Mouse (Mus musculus): ENCODE results near the gene Hspb11. TPM values are rescaled to one million over a fixed set of nuclear protein-coding genes. Genes with fewer than 3 reads are reported as not detected.

The Hspb11 gene
- polyA plus RNA-seq (2012; rRNA removed): 2.9 and 3.5 TPM in 2 replicates

DNA sequence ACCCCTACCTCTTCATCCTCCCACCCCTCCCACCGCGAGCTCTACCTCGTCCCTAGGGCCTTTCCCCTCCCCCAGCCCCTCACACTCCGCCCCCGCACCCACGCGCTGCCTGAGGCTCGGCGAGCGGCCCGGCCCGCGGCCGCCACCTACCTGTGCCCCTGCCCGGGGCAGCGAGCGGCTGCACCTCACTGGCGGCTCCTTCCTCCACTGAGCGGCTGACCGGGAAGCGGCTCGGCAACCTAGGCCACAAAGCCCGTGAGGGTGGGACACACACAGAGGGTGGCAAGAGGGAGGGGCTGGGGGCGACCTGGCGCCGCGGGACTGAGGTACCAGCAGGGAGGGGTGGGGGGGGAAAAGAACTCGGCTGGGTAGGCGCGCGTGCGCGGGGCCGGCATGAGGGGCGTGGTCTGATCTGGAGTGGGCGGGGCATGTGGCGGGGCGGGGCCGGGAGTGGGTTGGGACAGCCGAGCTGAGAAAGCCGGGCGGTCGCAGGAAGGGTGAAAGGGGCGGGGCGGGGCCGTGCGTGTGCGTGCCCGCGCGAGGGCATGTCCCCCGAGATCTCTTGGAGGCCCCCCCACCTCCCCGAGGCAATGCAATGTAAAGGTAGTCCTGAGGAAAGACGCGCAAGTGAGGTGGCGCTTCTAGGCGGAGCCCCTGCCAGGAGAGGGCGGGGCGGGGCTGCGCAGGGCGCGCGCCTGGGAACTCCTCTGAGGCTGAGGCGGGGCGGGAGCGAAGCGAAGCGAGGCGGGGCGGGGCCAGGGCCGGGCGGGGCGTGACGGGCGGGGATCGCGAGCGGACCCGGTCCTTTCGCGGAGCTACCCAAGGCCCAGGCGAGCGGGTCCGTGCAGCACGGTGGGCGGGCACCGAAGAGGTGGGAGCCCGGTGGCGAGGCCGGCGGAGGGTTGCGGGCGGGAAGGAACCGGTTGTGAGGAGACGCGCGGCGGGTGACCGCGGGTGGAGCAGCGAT lies at the start of gene Hspb11, which contains the start of gene Lrrc42:
TSS of gene Hspb11 (plus strand) at position 469 of the 967 bp plus-strand sequence.
TSS of gene Lrrc42 (minus strand) at position 408 of the 967 bp plus-strand sequence.
- peak; percentile 74 for DNase-seq (ENCODE audit: low read depth, low spot score)
- under 1% methylated on average over 93 of the region's 101 CpGs for WGBS

DNA sequence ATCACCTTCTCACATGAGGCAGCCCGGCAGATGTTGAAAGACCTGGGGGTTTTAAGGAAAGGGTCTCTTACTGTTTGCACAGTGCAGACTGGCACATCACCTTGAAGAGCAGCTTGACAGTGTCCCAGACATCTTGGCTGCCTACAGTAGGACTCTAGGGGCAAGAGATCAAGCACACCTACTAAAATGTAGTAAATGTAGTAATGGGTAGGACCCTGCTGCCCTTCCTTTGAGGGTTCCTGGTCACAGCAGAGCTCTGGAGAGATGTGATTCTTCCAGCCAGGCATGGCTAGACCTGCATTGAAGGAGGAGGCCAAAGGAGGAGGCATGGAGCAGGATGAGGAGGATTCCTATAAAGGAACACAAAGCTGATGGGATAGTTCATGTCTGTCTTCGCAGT lies 46.4 kb upstream of the Hspb11 start:
- no peak for DNase-seq (ENCODE audit: low read depth, low spot score)
- 98% methylated on average over 2 of the region's 2 CpGs for WGBS

DNA sequence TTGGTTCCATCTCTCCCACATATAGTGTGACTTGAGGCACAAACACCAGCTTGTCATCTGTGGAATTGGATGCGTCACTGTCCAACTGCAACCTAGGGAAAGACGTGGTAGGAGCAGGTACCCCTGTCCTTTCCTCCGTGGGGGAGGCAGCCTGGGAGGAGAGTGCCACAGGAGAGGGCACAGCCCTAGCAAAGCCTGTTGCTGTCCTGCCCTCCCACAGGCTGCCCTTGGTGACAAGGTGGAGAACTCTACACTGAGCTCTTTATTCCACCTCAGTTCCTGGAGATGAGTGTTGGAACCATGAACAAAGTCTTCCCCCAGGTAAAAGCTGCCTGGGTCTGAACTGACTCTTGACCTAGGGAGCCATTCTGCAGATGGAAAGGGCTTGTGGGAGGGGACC lies 44.5 kb upstream of the Hspb11 start, which contains the start of gene Ldlrad1:
TSS of gene Ldlrad1 (plus strand) at position 301 of the 400 bp plus-strand sequence.
- no peak for DNase-seq (ENCODE audit: low read depth, low spot score)
- 89% methylated on average over 3 of the region's 3 CpGs for WGBS

DNA sequence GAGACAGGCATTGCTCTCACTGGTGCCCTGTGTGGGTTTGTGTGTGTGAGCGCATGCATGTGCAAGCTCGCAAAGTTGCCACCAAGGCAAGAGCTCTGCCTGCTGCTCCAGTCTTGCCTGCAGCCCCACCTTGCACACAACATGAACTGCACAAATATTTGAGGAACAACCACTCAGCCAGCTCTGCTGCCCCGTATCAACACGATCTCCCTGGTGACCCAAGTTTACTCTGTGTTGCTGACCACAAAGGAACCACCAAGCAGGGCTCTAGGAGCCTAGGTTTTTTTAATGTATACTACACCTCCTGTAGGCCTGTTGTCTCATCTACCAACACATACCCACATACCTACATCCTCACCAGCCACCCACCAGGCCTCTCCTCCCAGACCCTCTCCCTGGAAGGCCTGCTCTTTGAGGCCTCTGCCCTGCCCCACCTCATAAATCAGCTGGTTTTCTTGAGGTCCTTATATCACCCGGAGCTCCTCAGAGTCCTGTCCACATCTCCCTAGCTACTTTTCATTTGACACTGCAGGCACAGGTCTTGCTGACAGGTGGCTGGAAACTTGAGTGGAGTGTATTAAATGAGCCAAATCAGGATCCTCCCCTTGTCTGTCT lies 42.8 kb upstream of the Hspb11 start:
- no peak for DNase-seq (ENCODE audit: low read depth, low spot score)
- 21% methylated on average over 5 of the region's 5 CpGs for WGBS

DNA sequence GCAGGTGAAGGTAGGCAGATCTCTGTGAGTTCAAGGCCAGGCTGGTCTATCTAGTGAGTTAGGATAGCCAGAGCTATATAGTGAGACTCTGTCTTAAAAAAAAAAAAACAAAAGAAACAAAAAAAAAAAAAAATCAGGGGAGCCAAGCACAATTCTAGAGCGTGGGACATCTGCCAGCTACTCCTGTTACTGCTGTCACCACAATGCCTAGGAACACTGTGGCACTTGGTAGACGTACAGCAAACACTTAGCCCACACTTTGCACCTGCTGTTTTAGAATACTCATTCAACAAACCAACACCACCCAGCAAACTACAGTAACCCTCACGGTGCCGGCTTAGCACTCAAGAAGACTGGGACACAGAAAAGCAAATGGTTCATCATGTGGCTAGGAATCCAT lies 41.9 kb upstream of the Hspb11 start:
- 28% methylated on average over 4 of the region's 4 CpGs for WGBS
- no peak for DNase-seq (ENCODE audit: low read depth, low spot score)

DNA sequence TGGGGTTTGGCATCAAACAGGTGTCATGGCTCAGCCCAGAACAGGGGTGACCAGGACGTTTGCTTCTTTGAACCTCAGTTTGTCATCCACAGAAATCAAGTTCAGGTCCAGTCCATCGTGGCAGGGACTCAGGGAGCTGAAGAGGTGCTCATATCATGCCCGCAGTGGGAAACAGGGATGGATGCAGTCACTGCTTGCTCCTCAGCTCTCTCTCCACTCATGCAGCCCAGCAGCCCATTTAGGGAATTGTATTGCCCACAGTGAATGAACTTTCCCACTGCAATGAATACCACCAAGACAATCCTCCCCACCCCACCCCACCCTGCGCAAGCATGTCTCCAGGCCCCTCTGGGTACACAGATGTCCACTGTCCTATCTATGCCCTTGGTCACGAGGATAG lies 41.5 kb upstream of the Hspb11 start:
- no peak for DNase-seq (ENCODE audit: low read depth, low spot score)
- 79% methylated on average over 5 of the region's 5 CpGs for WGBS

DNA sequence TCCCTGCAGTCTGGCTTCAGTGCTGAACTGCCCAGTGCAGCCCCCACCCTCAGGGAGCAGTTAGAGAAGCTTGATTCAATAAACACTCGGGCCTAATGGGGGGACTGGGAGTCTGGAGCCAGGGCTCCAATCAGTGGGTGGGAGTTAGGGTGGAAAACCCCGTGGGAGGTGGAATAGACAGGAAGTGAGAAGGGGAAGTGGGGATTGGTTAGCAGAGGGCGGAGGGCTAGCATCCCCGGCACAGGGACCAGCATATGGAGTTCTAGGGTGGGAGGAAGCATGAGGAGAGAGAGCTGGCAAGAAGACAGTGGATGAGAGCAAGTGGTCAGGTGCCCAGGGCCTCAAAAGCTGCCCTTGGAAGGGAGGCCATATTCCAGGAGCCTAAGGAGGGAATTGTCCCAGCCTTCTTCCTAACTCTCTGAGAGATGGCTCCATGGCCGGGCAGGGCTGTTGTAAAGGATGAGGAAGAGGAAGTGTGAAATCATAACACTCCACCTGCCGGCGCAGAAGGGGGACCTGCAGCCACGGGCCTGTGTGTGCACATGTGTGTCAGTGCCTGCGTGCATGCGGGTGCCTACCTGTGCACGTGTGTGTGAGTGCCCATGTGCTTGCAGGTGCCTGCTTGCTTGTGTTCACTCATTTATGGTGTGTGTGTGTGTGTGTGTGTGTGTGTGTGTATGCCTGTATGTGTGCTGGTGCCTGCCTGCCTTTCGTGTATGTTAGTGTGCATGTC lies 39.9 kb upstream of the Hspb11 start:
- WGBS: 46% methylated on average over 12 of the region's 12 CpGs
- DNase-seq (ENCODE audit: low read depth, low spot score): no peak

DNA sequence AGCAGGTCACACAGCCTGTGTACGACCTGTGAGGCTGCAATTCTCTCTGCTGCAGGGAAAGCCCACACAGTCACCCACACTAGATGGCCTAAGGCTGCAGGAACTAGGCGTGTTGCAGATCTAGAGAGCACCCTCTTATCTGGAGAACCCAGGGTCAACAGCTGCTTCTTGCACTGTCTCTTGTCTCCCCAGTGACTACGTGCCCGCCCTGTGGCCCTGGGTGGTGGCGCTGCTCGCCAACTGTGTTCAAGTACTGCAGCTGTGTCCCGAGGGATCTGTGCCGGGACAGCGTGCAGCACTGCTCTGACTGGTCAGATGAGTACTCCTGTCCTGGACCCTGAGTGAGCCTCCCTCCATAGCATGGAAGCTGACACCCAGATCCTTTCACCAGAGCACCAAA lies 35.8 kb upstream of the Hspb11 start:
- 58% methylated on average over 9 of the region's 9 CpGs for WGBS
- no peak for DNase-seq (ENCODE audit: low read depth, low spot score)

DNA sequence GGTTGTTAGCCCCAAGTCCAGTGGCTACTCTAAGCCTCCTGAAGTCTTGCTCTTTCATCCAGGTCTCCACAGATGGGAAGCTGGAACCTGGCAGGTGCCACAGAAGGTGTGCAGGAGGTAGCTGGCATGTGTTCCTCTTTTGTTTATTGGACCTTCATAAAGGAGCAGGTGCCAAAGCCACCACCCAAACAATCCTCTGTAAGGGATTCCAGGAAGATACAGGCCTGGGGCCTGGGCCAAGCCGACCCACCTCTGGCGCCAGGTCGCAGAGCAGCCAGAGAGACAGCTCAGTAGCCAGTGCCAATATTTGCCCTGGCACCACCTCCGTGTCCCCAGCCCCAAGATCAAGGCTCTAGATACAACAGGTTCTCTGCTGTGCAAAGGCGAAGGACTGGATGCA lies 31.9 kb upstream of the Hspb11 start:
- 29% methylated on average over 5 of the region's 5 CpGs for WGBS
- DNase-seq (ENCODE audit: low read depth, low spot score): peak; percentile 58

DNA sequence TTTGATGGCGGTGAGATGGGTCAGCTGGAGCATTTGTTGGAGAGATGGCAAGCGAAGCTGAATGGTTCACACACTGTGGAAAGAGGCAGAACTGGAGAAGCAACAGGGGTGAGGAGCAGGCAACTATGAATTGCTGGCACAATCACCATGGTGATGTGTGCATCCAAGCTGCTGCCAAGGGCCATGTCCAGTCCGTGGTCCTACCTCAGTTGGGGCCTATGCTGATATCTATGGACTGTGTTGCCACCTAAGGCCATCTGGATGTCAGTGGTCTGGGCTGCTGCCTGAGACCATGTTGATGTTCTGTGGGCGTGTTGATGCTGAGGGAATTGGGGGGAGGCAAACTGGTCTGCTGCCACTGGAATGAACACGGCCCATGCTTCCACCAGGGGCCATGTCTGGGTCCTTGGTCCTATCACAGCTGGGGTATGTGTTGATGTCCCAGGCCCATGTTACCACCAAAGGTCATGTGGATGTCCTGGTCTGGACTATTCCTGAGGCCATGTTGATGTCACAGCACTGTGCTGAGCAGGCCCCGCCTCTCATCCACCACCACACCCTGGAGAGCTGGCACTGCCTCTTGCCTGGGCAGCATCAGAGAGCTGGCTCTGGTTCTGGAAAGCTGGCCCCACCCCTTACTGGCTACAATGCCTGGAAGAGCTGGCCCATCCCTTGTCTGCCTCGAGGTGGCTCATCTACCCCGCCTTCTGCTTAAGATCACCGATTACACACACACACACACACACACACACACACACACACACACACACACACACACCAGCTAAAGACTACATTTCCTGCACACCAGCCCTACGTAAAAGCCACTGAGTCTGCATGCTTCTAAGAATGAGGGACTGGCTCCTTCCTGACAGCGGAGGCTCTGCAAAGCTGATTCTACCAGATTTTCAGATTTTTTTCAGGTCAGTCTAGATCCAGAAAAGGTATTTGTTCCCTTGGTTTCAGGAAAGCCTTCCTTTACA lies 29.9 kb upstream of the Hspb11 start:
- DNase-seq (ENCODE audit: low read depth, low spot score): peak; percentile 64
- WGBS: 50% methylated on average over 11 of the region's 11 CpGs

DNA sequence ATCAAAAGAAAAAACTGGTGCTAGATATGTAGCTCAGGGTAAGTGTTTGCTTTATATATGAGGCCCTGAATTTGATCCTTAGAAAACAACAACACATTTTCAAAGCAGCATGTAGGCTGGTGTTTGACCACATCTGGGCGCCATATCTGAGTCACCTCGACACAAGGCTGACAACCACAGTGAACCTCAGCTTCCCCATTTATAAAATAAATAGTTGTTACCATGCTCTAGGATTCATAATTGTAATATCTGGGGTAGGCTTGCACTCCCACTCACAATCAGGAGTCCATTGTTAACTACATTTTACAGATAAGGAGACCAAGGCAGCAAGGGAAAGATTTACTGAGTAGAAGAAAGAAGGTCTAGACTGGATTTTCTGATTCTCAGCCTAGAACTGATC lies 27.1 kb upstream of the Hspb11 start:
- DNase-seq (ENCODE audit: low read depth, low spot score): no peak
- WGBS: 81% methylated on average over 2 of the region's 2 CpGs

DNA sequence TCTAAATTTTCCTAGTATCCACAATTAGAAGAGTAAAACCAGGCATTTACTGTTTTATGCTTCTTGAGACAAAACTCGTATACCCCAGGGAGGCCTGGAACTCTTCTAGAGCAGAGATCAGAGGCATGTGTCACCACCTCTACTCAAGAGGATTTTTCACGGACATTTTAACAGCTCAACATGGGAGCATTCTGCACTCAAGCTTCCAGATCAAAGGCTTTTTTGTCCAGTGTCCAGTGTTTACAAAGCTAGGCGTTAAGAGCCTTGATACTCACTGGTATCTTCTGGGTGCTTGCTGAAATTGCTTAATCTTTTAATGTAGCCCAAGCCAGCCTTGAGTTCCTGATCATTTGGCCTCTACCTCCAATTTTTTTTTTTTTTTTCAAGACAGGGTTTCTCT lies 21.2 kb upstream of the Hspb11 start:
- DNase-seq (ENCODE audit: low read depth, low spot score): no peak
- 49% methylated on average over 3 of the region's 3 CpGs for WGBS

DNA sequence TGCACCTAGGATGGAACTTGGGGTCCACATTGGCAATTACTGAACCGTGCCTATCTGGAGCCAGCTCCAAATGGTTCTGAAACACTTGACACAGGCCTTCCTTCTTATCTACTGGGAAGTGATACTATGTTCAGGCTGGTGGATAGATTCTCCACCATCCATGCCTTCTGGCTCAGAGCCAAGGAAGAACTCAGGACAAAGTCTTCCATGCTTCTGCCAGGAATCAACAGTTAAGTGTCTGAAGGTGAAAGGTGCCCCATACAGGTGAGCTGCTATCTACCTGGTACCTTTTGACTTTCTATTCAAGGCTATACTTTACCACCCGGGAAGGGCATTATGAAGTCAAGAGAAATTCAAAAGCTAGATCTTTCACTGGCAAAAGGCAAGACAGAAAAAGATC lies 15.1 kb upstream of the Hspb11 start:
- WGBS: 69% methylated on average over 2 of the region's 2 CpGs

DNA sequence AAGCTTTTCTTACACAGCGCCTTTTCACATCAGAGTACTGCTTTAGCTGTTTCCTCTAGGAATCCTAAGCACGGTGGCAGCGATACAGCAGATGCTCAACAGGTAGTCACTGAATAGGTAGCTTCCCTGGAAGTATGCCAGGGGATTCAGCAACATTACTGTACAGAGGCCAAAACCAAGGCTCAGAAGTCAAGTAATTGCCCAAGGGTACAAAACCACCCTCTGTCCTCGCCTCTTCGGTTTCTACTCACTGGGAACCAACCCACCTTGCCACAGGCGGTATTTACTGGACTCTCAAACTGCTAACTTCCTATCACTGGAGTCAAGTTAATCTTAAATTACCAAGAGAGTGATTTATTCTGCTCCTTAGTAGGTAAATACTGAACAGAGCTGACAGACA lies 13.2 kb upstream of the Hspb11 start:
- no peak for DNase-seq (ENCODE audit: low read depth, low spot score)
- 94% methylated on average over 6 of the region's 6 CpGs for WGBS

More for the DNA sequence above, 15.1 kb upstream of the Hspb11 start:
- DNase-seq (ENCODE audit: low read depth, low spot score): no peak

DNA sequence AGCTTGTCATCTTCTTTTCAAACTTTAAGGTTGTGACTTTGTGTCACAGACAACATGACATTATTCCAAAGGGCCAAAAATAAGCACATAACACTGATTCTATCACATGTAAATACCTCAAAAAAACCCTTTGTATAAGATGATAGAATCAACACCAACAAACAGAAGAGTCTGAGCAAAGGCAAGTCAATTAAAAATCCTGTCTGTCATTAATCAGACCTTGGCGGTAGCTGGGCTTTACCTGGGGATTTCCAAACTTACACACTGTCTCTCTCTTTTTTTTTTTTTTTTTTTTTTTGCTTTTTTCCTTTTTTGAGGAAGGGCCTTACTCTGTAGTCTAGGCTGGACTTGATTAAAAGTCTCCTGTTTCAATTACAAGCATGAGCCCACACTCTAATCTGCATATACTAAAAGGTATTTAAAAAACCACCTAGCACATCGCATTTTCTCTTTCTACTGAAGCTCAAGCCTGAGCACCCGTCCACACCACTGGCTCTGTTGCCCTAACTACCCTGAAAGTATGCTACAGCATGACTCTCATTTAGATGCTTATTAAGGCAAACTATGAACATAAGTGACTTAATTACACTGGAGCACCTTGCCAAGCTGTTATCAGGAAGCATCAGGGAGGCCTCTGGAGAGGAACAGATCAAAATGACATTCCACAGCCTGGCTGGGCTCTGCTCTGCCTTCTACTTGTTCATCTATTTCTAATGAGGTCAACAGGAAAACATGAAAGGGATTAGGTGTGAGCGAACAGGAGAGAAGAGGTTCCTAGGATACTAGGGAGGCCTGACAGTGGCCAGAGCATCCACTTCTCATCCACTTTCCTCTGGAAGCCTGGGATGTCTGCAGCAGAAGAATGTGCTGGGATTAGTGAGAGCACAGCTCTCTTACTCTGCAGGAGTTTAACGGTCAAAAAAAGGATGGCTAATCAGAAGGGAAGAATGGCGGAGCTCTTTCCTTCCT lies 9.7 kb upstream of the Hspb11 start:
- DNase-seq (ENCODE audit: low read depth, low spot score): no peak
- 64% methylated on average over 6 of the region's 6 CpGs for WGBS

DNA sequence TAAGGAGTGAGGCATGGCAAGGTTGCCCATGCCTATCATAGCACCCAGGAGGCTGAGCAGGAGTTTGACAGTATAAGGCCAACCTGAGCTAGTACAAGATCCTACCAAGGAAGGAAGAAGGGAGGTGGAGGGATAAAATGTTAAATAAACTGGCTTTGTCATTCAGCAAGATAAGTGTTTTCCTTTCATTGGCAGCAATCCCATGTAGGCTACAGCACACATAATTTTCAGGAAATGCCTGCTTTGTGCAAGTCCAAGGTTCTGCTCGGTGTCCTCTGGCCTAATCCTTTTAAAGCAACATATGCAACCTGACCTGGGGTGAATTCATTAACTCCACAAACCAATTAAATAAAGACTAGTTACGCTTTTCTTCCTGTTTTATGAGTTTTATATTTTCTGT lies 8.0 kb upstream of the Hspb11 start:
- WGBS: 14% methylated on average over 2 of the region's 2 CpGs
- DNase-seq (ENCODE audit: low read depth, low spot score): no peak

DNA sequence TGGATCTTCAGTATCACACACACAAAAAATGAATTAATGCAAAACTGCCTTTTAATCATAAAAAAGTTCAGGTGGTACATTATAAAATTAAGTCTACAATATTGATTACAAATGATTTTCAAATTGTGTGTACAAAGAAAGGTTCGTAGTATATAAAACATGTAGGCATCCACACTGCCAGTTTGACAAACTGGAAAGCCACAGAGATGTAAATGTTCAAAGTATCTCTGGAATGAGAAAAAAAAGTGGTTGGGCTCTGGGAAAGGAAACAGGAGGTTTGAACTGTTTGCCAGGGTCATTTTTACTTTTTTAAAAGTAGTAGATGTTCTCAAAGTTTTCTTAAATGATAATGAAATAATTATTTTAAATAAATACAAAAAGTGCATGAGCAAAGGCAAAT lies 7.4 kb upstream of the Hspb11 start:
- 79% methylated on average over 1 of the region's 1 CpGs for WGBS
- no peak for DNase-seq (ENCODE audit: low read depth, low spot score)

DNA sequence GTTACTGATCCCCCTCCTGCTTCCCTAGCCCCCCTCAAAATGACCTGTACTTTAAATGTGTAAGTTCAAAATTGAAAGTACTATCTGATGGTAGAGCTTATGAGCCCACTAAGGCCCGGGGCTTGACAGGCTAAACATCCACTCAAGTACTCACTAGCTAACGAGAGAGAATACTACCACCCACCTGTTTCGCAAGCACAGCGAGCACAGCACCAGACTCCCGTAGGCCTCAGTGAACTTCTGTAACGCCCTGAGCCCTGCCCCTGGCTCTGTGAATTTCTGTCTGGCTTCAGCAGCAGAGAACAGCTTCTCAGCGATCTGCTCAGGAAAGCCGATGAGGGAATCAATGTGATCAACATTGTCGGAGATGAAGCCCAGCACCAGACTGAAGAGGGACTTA lies 6.3 kb upstream of the Hspb11 start:
- WGBS: 73% methylated on average over 9 of the region's 9 CpGs
- DNase-seq (ENCODE audit: low read depth, low spot score): no peak

Measured in large intestine, adult 2 months (tissue).